Mouse (Mus musculus): ENCODE data around the gene Vamp1. TPM values are rescaled to one million over a fixed set of nuclear protein-coding genes. Genes with fewer than 3 reads are reported as not detected.

Vamp1 gene
- polyA plus RNA-seq, 1 experiment from 2014 or later: 3.3 TPM

GRCm38 (mm10) chr6:125195541-125196075 is 19.7 kb upstream of the Vamp1 start:
- WGBS: 38% methylated on average over 1 of the region's 1 CpGs
- no peak for DNase-seq (ENCODE audit: low spot score)
- H3K4me1 ChIP-seq (replicated peaks; ENCODE audit: control insufficient read depth, insufficient read depth): 0 out of 2 replicates have a peak, but pooled peaks cover 3% of the 10 kb centered on the region
- H3K4me2 ChIP-seq (replicated peaks; ENCODE audit: low read depth): no peak overlapping the region
- no peaks in the 10 kb centered on the region for H3K27me3 ChIP-seq (ENCODE audit: control insufficient read depth, insufficient read depth, low read length)
- no peaks in the 10 kb centered on the region for H3K9me3 ChIP-seq (ENCODE audit: control insufficient read depth, low read length)
- H3K36me3 ChIP-seq (ENCODE audit: control insufficient read depth, insufficient read depth, low read length): no peaks in the 10 kb centered on the region
- no peak overlapping the region for H3K9ac ChIP-seq (ENCODE audit: low read length)
- ATAC-seq (ENCODE audit: low FRiP score, low TSS enrichment): no peak
- no peak overlapping the region for H3K27ac ChIP-seq (replicated peaks)
- no peak overlapping the region for H3K4me3 ChIP-seq (ENCODE audit: low read depth, low read length)
- no peak for TF ChIP-seq EP300 (optimal IDR thresholded peaks at IDR 0.05)
- no peak for TF ChIP-seq CTCF (IDR thresholded peaks at IDR 0.05; ENCODE audit: low read depth)

- no peak for TF ChIP-seq EP300 (optimal IDR thresholded peaks at IDR 0.05)
- no peak for TF ChIP-seq CTCF (IDR thresholded peaks at IDR 0.05; ENCODE audit: low read depth)
- DNase-seq (ENCODE audit: low spot score): no peak
- H3K27me3 ChIP-seq (ENCODE audit: control insufficient read depth, insufficient read depth, low read length): no peaks in the 10 kb centered on the region
- H3K4me1 ChIP-seq (replicated peaks; ENCODE audit: control insufficient read depth, insufficient read depth): 0 out of 2 replicates have a peak, but pooled peaks cover 3% of the 10 kb centered on the region
- no peak overlapping the region for H3K4me2 ChIP-seq (replicated peaks; ENCODE audit: low read depth)
- no peak for ATAC-seq (ENCODE audit: low FRiP score, low TSS enrichment)
- no peak overlapping the region for H3K27ac ChIP-seq (replicated peaks)
- no peaks in the 10 kb centered on the region for H3K9me3 ChIP-seq (ENCODE audit: control insufficient read depth, low read length)
- no peak overlapping the region for H3K4me3 ChIP-seq (ENCODE audit: low read depth, low read length)
- H3K36me3 ChIP-seq (ENCODE audit: control insufficient read depth, insufficient read depth, low read length): no peaks in the 10 kb centered on the region
- WGBS: 69% methylated on average over 3 of the region's 3 CpGs
- no peak overlapping the region for H3K9ac ChIP-seq (ENCODE audit: low read length)
Observed at GRCm38 (mm10) chr6:125196301-125196700, 19.1 kb upstream of the Vamp1 start.

GRCm38 (mm10) chr6:125197166-125197565 is 18.2 kb upstream of the Vamp1 start:
- Histone ChIP-seq H3K4me2 (replicated peaks; ENCODE audit: low read depth) (no peak overlapping the region), H3K9ac (ENCODE audit: low read length) (no peak overlapping the region), H3K4me3 (ENCODE audit: low read depth, low read length) (no peak overlapping the region), H3K4me1 (replicated peaks; ENCODE audit: control insufficient read depth, insufficient read depth) (0 out of 2 replicates have a peak, but pooled peaks cover 3% of the 10 kb centered on the region), H3K27me3 (ENCODE audit: control insufficient read depth, insufficient read depth, low read length) (no peaks in the 10 kb centered on the region), H3K27ac (replicated peaks) (no peak overlapping the region), H3K36me3 (ENCODE audit: control insufficient read depth, insufficient read depth, low read length) (no peaks in the 10 kb centered on the region), H3K9me3 (ENCODE audit: control insufficient read depth, low read length) (no peaks in the 10 kb centered on the region)
- DNase-seq (ENCODE audit: low spot score) (no peak), ATAC-seq (ENCODE audit: low FRiP score, low TSS enrichment) (no peak)
- TF ChIP-seq CTCF (IDR thresholded peaks at IDR 0.05; ENCODE audit: low read depth) (no peak), EP300 (optimal IDR thresholded peaks at IDR 0.05) (no peak)
- WGBS: 75% methylated on average over 5 of the region's 5 CpGs

- 80% methylated on average over 1 of the region's 1 CpGs for WGBS
Observed at GRCm38 (mm10) chr6:125210436-125210835, 4.9 kb upstream of the Vamp1 start.

GRCm38 (mm10) chr6:125212621-125213020 is 2.7 kb upstream of the Vamp1 start:
- TF ChIP-seq CTCF (IDR thresholded peaks at IDR 0.05; ENCODE audit: low read depth): no peak
- TF ChIP-seq EP300 (optimal IDR thresholded peaks at IDR 0.05): no peak
- WGBS: 25% methylated on average over 2 of the region's 2 CpGs
- DNase-seq (ENCODE audit: low spot score): no peak

More at GRCm38 (mm10) chr6:125210436-125210835, 4.9 kb upstream of the Vamp1 start:
- Histone ChIP-seq H3K4me3 (ENCODE audit: low read depth, low read length) (no peak overlapping the region), H3K36me3 (ENCODE audit: control insufficient read depth, insufficient read depth, low read length) (no peaks in the 10 kb centered on the region), H3K9ac (ENCODE audit: low read length) (no peak overlapping the region), H3K4me2 (replicated peaks; ENCODE audit: low read depth) (no peak overlapping the region), H3K27me3 (ENCODE audit: control insufficient read depth, insufficient read depth, low read length) (no peaks in the 10 kb centered on the region), H3K27ac (replicated peaks) (no peak overlapping the region), H3K9me3 (ENCODE audit: control insufficient read depth, low read length) (no peaks in the 10 kb centered on the region), H3K4me1 (replicated peaks; ENCODE audit: control insufficient read depth, insufficient read depth) (no peaks in the 10 kb centered on the region)
- TF ChIP-seq EP300 (optimal IDR thresholded peaks at IDR 0.05) (no peak), CTCF (IDR thresholded peaks at IDR 0.05; ENCODE audit: low read depth) (peak; percentile 40)
- DNase-seq (ENCODE audit: low spot score): no peak
- no peak for ATAC-seq (ENCODE audit: low FRiP score, low TSS enrichment)

GRCm38 (mm10) chr6:125213129-125213528 is 2.2 kb upstream of the Vamp1 start:
- 65% methylated on average over 6 of the region's 6 CpGs for WGBS
- DNase-seq (ENCODE audit: low spot score): no peak

More at GRCm38 (mm10) chr6:125212621-125213020, 2.7 kb upstream of the Vamp1 start:
- H3K9me3 ChIP-seq (ENCODE audit: control insufficient read depth, low read length): no peaks in the 10 kb centered on the region
- no peak overlapping the region for H3K4me3 ChIP-seq (ENCODE audit: low read depth, low read length)
- H3K9ac ChIP-seq (ENCODE audit: low read length): no peak overlapping the region
- H3K27me3 ChIP-seq (ENCODE audit: control insufficient read depth, insufficient read depth, low read length): no peaks in the 10 kb centered on the region
- no peaks in the 10 kb centered on the region for H3K36me3 ChIP-seq (ENCODE audit: control insufficient read depth, insufficient read depth, low read length)
- no peak overlapping the region for H3K4me2 ChIP-seq (replicated peaks; ENCODE audit: low read depth)
- no peak for ATAC-seq (ENCODE audit: low FRiP score, low TSS enrichment)
- no peak overlapping the region for H3K27ac ChIP-seq (replicated peaks)
- H3K4me1 ChIP-seq (replicated peaks; ENCODE audit: control insufficient read depth, insufficient read depth): no peaks in the 10 kb centered on the region; the same call in 1 of the 2 replicates

More at GRCm38 (mm10) chr6:125213129-125213528, 2.2 kb upstream of the Vamp1 start:
- Histone ChIP-seq H3K4me1 (replicated peaks; ENCODE audit: control insufficient read depth, insufficient read depth) (no peaks in the 10 kb centered on the region; the same call in 1 of the 2 replicates), H3K27ac (replicated peaks) (no peak overlapping the region), H3K4me3 (ENCODE audit: low read depth, low read length) (no peak overlapping the region), H3K9me3 (ENCODE audit: control insufficient read depth, low read length) (no peaks in the 10 kb centered on the region), H3K9ac (ENCODE audit: low read length) (no peak overlapping the region), H3K4me2 (replicated peaks; ENCODE audit: low read depth) (no peak overlapping the region), H3K36me3 (ENCODE audit: control insufficient read depth, insufficient read depth, low read length) (no peaks in the 10 kb centered on the region), H3K27me3 (ENCODE audit: control insufficient read depth, insufficient read depth, low read length) (no peaks in the 10 kb centered on the region)
- ATAC-seq (ENCODE audit: low FRiP score, low TSS enrichment): no peak
- TF ChIP-seq CTCF (IDR thresholded peaks at IDR 0.05; ENCODE audit: low read depth): no peak
- no peak for TF ChIP-seq EP300 (optimal IDR thresholded peaks at IDR 0.05)
